Mouse (Mus musculus) CH12.LX (cell line): ENCODE data around the gene Tmem229b.

Experiments
- CTCF ChIP-seq, 2 experiments: IDR thresholded peaks in 1 of 2; conservative IDR thresholded peaks in 1 of 2; 2 replicates each; pipeline ENCODE4 v1.5.1; 2011 to 2012; ENCODE audit warnings: low read depth in 2 of 2, low read length in 2 of 2, improper control_type of control experiment in 1 of 2, inconsistent platforms in 1 of 2, mild to moderate bottlenecking in 1 of 2, moderate library complexity in 1 of 2
- KAT2A ChIP-seq: IDR thresholded peaks from 2 replicates; pipeline ENCODE4 v1.6.1; 2012; ENCODE audit warnings: low read length, improper control_type of control experiment, inconsistent platforms; ENCODE audit not compliant: insufficient replicate concordance
- POLR2AphosphoS2 ChIP-seq: IDR thresholded peaks from 2 replicates; pipeline ENCODE4 v1.6.1; 2011; ENCODE audit warnings: low read depth, low read length, improper control_type of control experiment
- SMC3 ChIP-seq: IDR thresholded peaks from 2 replicates; pipeline ENCODE4 v1.6.1; 2011; ENCODE audit warnings: low read depth, low read length, improper control_type of control experiment
- USF1 ChIP-seq: IDR thresholded peaks from 2 replicates; pipeline ENCODE4 v1.6.1; 2014; ENCODE audit warnings: low read depth, mild to moderate bottlenecking, inconsistent platforms, low read length, improper control_type of control experiment
- ZKSCAN1 ChIP-seq: IDR thresholded peaks from 2 replicates; pipeline ENCODE4 v1.6.1; 2012; ENCODE audit warnings: low read depth, inconsistent platforms, low read length, improper control_type of control experiment, borderline replicate concordance

DNA sequence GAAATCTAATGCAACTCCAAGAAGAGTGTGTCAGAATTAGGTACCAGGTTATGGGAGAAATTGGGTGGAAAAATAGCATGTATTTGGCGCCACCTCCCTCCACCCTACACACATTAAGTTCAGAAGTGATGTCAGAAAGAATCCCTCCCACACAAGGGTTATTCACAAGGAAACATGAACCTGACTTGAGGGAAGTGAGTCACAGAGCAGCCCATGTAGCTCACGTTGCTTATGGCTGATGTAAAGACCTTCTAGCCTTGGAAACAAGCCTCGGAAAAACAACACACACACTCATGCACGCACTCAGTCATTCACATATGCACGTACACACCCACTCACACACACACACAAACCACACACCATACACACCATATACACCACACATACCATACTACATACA lies 67.3 kb downstream of the Tmem229b start:
- TF ChIP-seq CTCF (conservative IDR thresholded peaks at IDR 0.05 in 1 of 2, IDR thresholded peaks at IDR 0.05 in 1 of 2; ENCODE audit: low read depth in 2 of 2, low read length in 2 of 2) (no peak), SMC3 (no peak), USF1 (no peak), KAT2A (no peak), POLR2AphosphoS2 (no peak), ZKSCAN1 (no peak)
